Mouse (Mus musculus): ENCODE data around the gene Tnc. TPM values are rescaled to one million over a fixed set of nuclear protein-coding genes. Genes with fewer than 3 reads are reported as not detected.

Tnc gene
- polyA plus RNA-seq, 1 experiment from 2014 or later = 11.2 TPM

- 73% methylated on average over 9 of the region's 9 CpGs for WGBS
- Histone ChIP-seq H3K27ac (ENCODE audit: low read depth, low read length) (no peak overlapping the region), H3K4me1 (replicated peaks; ENCODE audit: control insufficient read depth, insufficient read depth, low read length) (no peaks in the 10 kb centered on the region), H3K4me2 (replicated peaks; ENCODE audit: low read depth) (no peak overlapping the region), H3K27me3 (replicated peaks; ENCODE audit: control insufficient read depth, insufficient read depth, low read length) (no peaks in the 10 kb centered on the region), H3K9ac (ENCODE audit: low read depth, low read length) (no peak overlapping the region), H3K36me3 (ENCODE audit: control insufficient read depth, insufficient read depth) (no peaks in the 10 kb centered on the region), H3K9me3 (ENCODE audit: control insufficient read depth) (no peaks in the 10 kb centered on the region), H3K4me3 (ENCODE audit: low read depth, low read length) (no peak overlapping the region)
- ATAC-seq = no peak
- no peak for TF ChIP-seq CTCF (IDR thresholded peaks at IDR 0.05; ENCODE audit: low read depth)
These were observed 111.5 kb downstream of the Tnc start for GRCm38 (mm10) chr4:63935314-63935713.

- Histone ChIP-seq H3K27me3 (replicated peaks; ENCODE audit: control insufficient read depth, insufficient read depth, low read length) (no peaks in the 10 kb centered on the region), H3K4me1 (replicated peaks; ENCODE audit: control insufficient read depth, insufficient read depth, low read length) (no peaks in the 10 kb centered on the region), H3K4me3 (ENCODE audit: low read depth, low read length) (no peak overlapping the region), H3K36me3 (ENCODE audit: control insufficient read depth, insufficient read depth) (no peaks in the 10 kb centered on the region), H3K27ac (ENCODE audit: low read depth, low read length) (no peak overlapping the region), H3K9ac (ENCODE audit: low read depth, low read length) (no peak overlapping the region), H3K4me2 (replicated peaks; ENCODE audit: low read depth) (no peak overlapping the region), H3K9me3 (ENCODE audit: control insufficient read depth) (no peaks in the 10 kb centered on the region)
- no peak for TF ChIP-seq CTCF (IDR thresholded peaks at IDR 0.05; ENCODE audit: low read depth)
- ATAC-seq = no peak
- WGBS = 97% methylated on average over 2 of the region's 2 CpGs
These were observed 116.0 kb downstream of the Tnc start for GRCm38 (mm10) chr4:63930863-63931262.

- no peak overlapping the region for H3K9ac ChIP-seq (ENCODE audit: low read depth, low read length)
- TF ChIP-seq CTCF (IDR thresholded peaks at IDR 0.05; ENCODE audit: low read depth) = no peak
- WGBS = 61% methylated on average over 2 of the region's 2 CpGs
- no peaks in the 10 kb centered on the region for H3K9me3 ChIP-seq (ENCODE audit: control insufficient read depth)
- no peak overlapping the region for H3K4me3 ChIP-seq (ENCODE audit: low read depth, low read length)
- no peaks in the 10 kb centered on the region for H3K27me3 ChIP-seq (replicated peaks; ENCODE audit: control insufficient read depth, insufficient read depth, low read length)
- H3K36me3 ChIP-seq (ENCODE audit: control insufficient read depth, insufficient read depth) = no peaks in the 10 kb centered on the region
- H3K27ac ChIP-seq (ENCODE audit: low read depth, low read length) = no peak overlapping the region
- ATAC-seq = no peak
- no peak overlapping the region for H3K4me2 ChIP-seq (replicated peaks; ENCODE audit: low read depth)
- H3K4me1 ChIP-seq (replicated peaks; ENCODE audit: control insufficient read depth, insufficient read depth, low read length) = no peaks in the 10 kb centered on the region
These were observed 117.3 kb downstream of the Tnc start for GRCm38 (mm10) chr4:63929490-63929889.

- TF ChIP-seq CTCF (IDR thresholded peaks at IDR 0.05; ENCODE audit: low read depth) = no peak
- no peak overlapping the region for H3K27ac ChIP-seq (ENCODE audit: low read depth, low read length)
- no peaks in the 10 kb centered on the region for H3K9me3 ChIP-seq (ENCODE audit: control insufficient read depth)
- no peaks in the 10 kb centered on the region for H3K36me3 ChIP-seq (ENCODE audit: control insufficient read depth, insufficient read depth)
- no peaks in the 10 kb centered on the region for H3K4me1 ChIP-seq (replicated peaks; ENCODE audit: control insufficient read depth, insufficient read depth, low read length)
- no peak overlapping the region for H3K9ac ChIP-seq (ENCODE audit: low read depth, low read length)
- no peak for ATAC-seq
- H3K4me3 ChIP-seq (ENCODE audit: low read depth, low read length) = no peak overlapping the region
- no peak overlapping the region for H3K4me2 ChIP-seq (replicated peaks; ENCODE audit: low read depth)
- no peaks in the 10 kb centered on the region for H3K27me3 ChIP-seq (replicated peaks; ENCODE audit: control insufficient read depth, insufficient read depth, low read length)
- WGBS = 88% methylated on average over 1 of the region's 1 CpGs
These were observed 118.6 kb downstream of the Tnc start for GRCm38 (mm10) chr4:63928192-63928591.

GRCm38 (mm10) chr4:63917181-63917580 lies 129.6 kb downstream of the Tnc start:
- WGBS = 63% methylated on average over 5 of the region's 5 CpGs
- Histone ChIP-seq H3K27me3 (replicated peaks; ENCODE audit: control insufficient read depth, insufficient read depth, low read length) (no peaks in the 10 kb centered on the region), H3K4me3 (ENCODE audit: low read depth, low read length) (no peak overlapping the region), H3K9ac (ENCODE audit: low read depth, low read length) (no peak overlapping the region), H3K36me3 (ENCODE audit: control insufficient read depth, insufficient read depth) (no peaks in the 10 kb centered on the region), H3K9me3 (ENCODE audit: control insufficient read depth) (no peaks in the 10 kb centered on the region), H3K27ac (ENCODE audit: low read depth, low read length) (no peak overlapping the region), H3K4me2 (replicated peaks; ENCODE audit: low read depth) (no peak overlapping the region), H3K4me1 (replicated peaks; ENCODE audit: control insufficient read depth, insufficient read depth, low read length) (0 out of 2 replicates have a peak, but pooled peaks cover 4% of the 10 kb centered on the region)
- ATAC-seq = no peak
- TF ChIP-seq CTCF (IDR thresholded peaks at IDR 0.05; ENCODE audit: low read depth) = no peak

- no peaks in the 10 kb centered on the region for H3K36me3 ChIP-seq (ENCODE audit: control insufficient read depth, insufficient read depth)
- no peak overlapping the region for H3K27ac ChIP-seq (ENCODE audit: low read depth, low read length)
- WGBS = 31% methylated on average over 8 of the region's 8 CpGs
- no peak overlapping the region for H3K4me2 ChIP-seq (replicated peaks; ENCODE audit: low read depth)
- no peak overlapping the region for H3K4me3 ChIP-seq (ENCODE audit: low read depth, low read length)
- 0 out of 2 replicates have a peak, but pooled peaks cover 4% of the 10 kb centered on the region for H3K4me1 ChIP-seq (replicated peaks; ENCODE audit: control insufficient read depth, insufficient read depth, low read length)
- TF ChIP-seq CTCF (IDR thresholded peaks at IDR 0.05; ENCODE audit: low read depth) = no peak
- H3K9me3 ChIP-seq (ENCODE audit: control insufficient read depth) = no peaks in the 10 kb centered on the region
- H3K9ac ChIP-seq (ENCODE audit: low read depth, low read length) = no peak overlapping the region
- no peaks in the 10 kb centered on the region for H3K27me3 ChIP-seq (replicated peaks; ENCODE audit: control insufficient read depth, insufficient read depth, low read length)
- no peak for ATAC-seq
These were observed 130.1 kb downstream of the Tnc start for GRCm38 (mm10) chr4:63916753-63917152.

- Histone ChIP-seq H3K4me1 (replicated peaks; ENCODE audit: control insufficient read depth, insufficient read depth, low read length) (0 out of 2 replicates have a peak, but pooled peaks cover 4% of the 10 kb centered on the region), H3K4me3 (ENCODE audit: low read depth, low read length) (no peak overlapping the region), H3K9ac (ENCODE audit: low read depth, low read length) (no peak overlapping the region), H3K9me3 (ENCODE audit: control insufficient read depth) (no peaks in the 10 kb centered on the region), H3K4me2 (replicated peaks; ENCODE audit: low read depth) (no peak overlapping the region), H3K27me3 (replicated peaks; ENCODE audit: control insufficient read depth, insufficient read depth, low read length) (no peaks in the 10 kb centered on the region), H3K36me3 (ENCODE audit: control insufficient read depth, insufficient read depth) (no peaks in the 10 kb centered on the region), H3K27ac (ENCODE audit: low read depth, low read length) (no peak overlapping the region)
- ATAC-seq = peak; percentile 43; the same call in 1 of the 2 replicates
- WGBS = 38% methylated on average over 3 of the region's 3 CpGs
- TF ChIP-seq CTCF (IDR thresholded peaks at IDR 0.05; ENCODE audit: low read depth) = no peak
These were observed 130.5 kb downstream of the Tnc start for GRCm38 (mm10) chr4:63916288-63916687.

Other genes with a start within 250 kb of the Tnc start
- gene Tnfsf8, start 185.7 kb downstream of the Tnc start, polyA plus RNA-seq (2015; fragmentation: Nextera tagmentation; extraction: Ambion mirVana) = 0.08 TPM in 1 of 2 replicates, not detected in the other

All from intestine, postnatal 0 days (tissue).